Mouse (Mus musculus) embryonic stem cell, embryonic (primary cell): ENCODE measurements at regions not wholly inside any gene's neighbourhood (a gene's known extent, or its start where the extent isn't known, plus 50 kb on each side); places are given as distances from the start of the nearest gene placed in this dataset.

Experiments used
- CTCF ChIA-PET, 4 experiments: fragments of 300-600 bp in 2 of 4; fragments of 350-600 bp in 2 of 4; sonication (Branson Sonifier 250); formaldehyde crosslinking; loops; one replicate each; lab custom pipeline; 2022; ENCODE audit warnings: inconsistent platforms in 2 of 4; lab: Charles Lee
- POLR2A ChIA-PET, 4 experiments: fragments of 300-600 bp in 2 of 4; fragments of 350-600 bp in 2 of 4; sonication (Branson Sonifier 250); formaldehyde crosslinking; loops; one replicate each; lab custom pipeline; 2022; ENCODE audit warnings: antibody characterized with exemption in 4 of 4, inconsistent platforms in 1 of 4; lab: Charles Lee

- CTCF ChIA-PET = interaction anchor here in 2 of 4 experiments (0.5 to 0.6 kb wide), 2 partner anchors 564 to 897 kb away, joined by 3 read pairs; no protein-coding TSS in a partner anchor
- POLR2A ChIA-PET = no interaction called here
Measured at GRCm38 (mm10) chr8:87087451-87088095, 202.5 kb upstream of the N4bp1 start.

DNA sequence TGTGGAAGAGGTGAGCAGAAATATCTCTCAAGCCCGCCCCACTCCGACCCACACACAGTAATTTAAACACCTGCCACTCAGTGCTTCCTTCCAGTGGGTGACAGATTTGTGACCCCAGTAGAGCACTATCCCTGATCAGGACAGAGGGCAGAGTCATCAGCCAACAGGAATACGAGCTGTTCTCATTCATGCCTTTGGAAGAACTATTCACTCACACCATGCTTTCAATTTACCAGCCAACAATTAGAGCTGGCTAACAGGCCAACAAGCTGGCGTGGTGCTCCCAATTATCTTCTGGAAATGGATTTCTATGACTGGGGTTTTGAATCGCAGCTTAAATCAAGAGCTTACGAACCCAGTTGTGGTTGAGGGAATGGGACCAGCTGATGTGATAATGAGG is 193.2 kb upstream of the N4bp1 start:
- ChIA-PET POLR2A (interaction anchor here in 1 of 4 experiments (0.6 kb wide), 1 partner anchor 442 kb away, joined by 3 read pairs; no protein-coding TSS in a partner anchor), CTCF (interaction anchor here in 1 of 4 experiments (0.6 kb wide), 3 partner anchors 14 to 233 kb away, joined by 5 to 7 read pairs (median 7); no protein-coding TSS in a partner anchor)

DNA sequence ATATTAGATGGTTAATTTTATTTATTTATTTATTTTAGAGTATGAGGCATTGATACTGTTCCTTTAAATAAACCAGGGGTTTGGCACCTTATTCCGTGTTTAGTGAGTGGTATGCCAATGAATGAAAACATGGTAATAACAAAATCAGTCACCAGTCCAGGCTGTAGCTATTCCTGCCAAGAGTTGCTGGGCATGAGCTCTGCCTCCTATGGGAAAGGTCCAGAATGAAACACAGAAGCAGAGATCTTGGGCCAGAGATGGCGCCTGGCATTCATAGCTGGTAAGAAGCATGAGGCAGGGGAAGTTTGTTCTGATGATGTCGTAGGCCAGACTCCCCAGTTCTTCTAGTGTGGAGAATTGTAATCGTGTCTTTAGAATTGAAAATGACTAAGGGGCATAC is 190.9 kb upstream of the N4bp1 start:
- ChIA-PET POLR2A (no interaction called here), CTCF (no interaction called here)

- ChIA-PET CTCF (interaction anchor here in 1 of 4 experiments (0.5 kb wide), 1 partner anchor 1443 kb away, joined by 3 read pairs; no protein-coding TSS in a partner anchor), POLR2A (no interaction called here)
Measured at GRCm38 (mm10) chr8:87071224-87071623, 186.2 kb upstream of the N4bp1 start.

GRCm38 (mm10) chr8:87067106-87067505 is 182.0 kb upstream of the N4bp1 start:
- ChIA-PET POLR2A (no interaction called here), CTCF (no interaction called here)

DNA sequence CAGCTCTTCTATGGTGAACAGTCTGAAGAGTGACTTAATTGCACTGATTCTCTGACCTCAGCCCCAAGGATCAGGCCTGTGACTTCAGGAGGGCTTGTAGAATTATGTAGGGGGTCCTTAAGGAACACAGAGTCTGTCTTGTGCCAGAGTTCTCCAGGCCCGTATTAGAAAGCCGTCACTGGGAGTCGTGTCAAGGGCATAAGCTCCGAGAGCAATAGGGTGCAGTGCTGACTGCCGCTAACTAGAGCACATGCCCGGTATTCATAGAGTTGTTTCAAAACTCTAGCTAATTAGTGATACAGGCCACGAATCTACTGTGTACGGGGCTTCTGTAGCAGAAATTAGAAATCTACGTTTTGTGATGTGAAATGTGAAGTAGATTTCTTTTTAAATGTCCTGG is 179.7 kb upstream of the N4bp1 start:
- POLR2A ChIA-PET = interaction anchor here in 1 of 4 experiments (0.5 kb wide), 1 partner anchor 27 kb away, joined by 3 read pairs; no protein-coding TSS in a partner anchor
- CTCF ChIA-PET = no interaction called here

GRCm38 (mm10) chr8:87064250-87064747 is 179.2 kb upstream of the N4bp1 start:
- ChIA-PET CTCF (interaction anchor here in 1 of 4 experiments (0.5 kb wide), 1 partner anchor 36 kb away, joined by 3 read pairs; no protein-coding TSS in a partner anchor), POLR2A (interaction anchor here in 1 of 4 experiments (0.5 kb wide), 1 partner anchor 27 kb away, joined by 3 read pairs; no protein-coding TSS in a partner anchor)

GRCm38 (mm10) chr8:87063588-87063987 is 178.5 kb upstream of the N4bp1 start:
- ChIA-PET POLR2A (no interaction called here), CTCF (no interaction called here)

DNA sequence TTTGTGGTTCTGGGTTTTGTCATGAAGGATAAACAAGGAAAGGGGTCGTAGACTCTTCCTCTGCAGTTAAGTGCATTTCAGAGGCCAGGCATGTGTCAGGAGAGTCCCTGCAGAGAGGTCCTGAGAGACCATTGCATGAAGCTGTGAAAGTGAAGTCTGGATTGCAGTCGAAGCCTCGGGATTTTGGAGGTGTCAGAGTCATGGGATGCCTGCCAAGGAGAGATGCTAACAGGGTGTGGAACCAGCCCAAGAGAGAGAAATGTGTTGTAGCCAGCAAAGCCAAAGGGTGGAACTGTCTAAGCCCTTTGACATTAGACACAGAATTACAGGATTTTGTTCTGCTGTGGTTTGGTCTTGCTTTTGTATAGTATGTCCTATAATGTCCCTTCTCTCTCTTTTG is 164.7 kb upstream of the N4bp1 start:
- CTCF ChIA-PET = no interaction called here

GRCm38 (mm10) chr8:87049196-87049595 is 164.1 kb upstream of the N4bp1 start:
- ChIA-PET CTCF (no interaction called here), POLR2A (no interaction called here)

More for the DNA sequence above, 164.7 kb upstream of the N4bp1 start:
- POLR2A ChIA-PET = no interaction called here

- CTCF ChIA-PET = no interaction called here
- POLR2A ChIA-PET = no interaction called here
Measured at GRCm38 (mm10) chr8:87046590-87046989, 161.5 kb upstream of the N4bp1 start.

DNA sequence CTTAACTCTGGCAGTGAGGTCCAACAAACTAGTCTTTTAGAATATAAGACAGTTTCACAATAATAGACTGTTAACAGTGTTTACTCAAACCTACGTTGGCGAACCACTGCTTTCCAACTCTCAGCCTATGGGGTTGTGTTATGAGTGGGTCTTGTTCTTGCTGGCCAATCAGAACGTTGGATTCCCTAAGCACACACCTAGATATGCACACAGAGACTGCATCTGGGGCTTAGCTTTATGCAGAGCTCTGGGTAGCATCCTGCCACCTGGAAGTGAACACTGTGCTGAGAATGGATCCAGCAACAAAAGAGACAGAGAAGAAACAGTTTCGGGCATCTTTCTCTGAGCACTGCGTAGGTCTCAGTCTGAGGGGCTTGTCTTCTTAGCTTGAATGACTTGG is 158.0 kb upstream of the N4bp1 start:
- ChIA-PET CTCF (no interaction called here), POLR2A (no interaction called here)

DNA sequence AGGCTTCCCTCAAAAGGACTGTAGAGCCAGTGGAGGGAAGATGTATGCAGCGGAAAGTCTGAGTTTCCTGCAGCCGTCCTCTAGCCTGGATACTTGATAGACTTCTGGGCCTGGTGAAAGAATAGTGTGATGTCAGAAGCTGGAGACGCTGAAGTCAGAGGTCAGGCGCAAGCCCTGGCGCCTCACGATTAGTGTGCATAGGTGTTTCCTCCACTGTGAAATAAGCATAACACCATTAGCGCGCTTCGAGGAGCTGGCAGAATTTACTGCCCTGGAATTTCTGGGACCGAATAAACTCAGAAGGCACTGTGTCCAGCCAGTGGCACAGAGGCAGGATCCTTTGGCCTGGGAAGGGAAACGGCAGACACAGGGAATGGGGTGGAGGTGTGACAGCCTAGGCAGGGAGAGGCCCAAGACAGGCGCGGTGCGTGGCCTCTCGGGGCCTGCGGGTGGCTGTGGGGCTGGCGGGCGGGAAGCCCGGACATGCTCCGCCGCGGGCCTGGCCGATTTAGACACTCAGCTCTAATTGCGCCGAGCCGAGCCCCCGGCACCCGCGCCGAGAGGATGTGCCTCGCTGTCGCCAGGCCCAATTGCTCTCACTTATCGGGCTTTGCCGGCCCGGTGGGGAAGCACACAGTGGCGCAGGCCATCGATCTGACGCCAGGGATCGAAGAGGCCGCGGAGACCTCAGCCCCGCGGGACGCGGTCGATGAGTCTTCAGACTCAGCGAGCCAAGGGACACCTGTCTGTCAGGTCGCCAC is 152.7 kb upstream of the N4bp1 start:
- ChIA-PET CTCF (interaction anchor here in 2 of 4 experiments (0.6 to 0.9 kb wide), 2 partner anchors 58 to 154 kb away, joined by 3 to 5 read pairs; no protein-coding TSS in a partner anchor), POLR2A (interaction anchor here in 2 of 4 experiments (0.6 to 0.7 kb wide), 5 partner anchors 19 to 449 kb away, joined by 3 read pairs; no protein-coding TSS in a partner anchor)

- POLR2A ChIA-PET = interaction anchor here in 2 of 4 experiments (0.7 to 1.4 kb wide), 2 partner anchors 121 to 747 kb away, joined by 3 read pairs; no protein-coding TSS in a partner anchor
- CTCF ChIA-PET = interaction anchor here in 1 of 4 experiments (0.7 kb wide), 1 partner anchor 711 kb away, joined by 5 read pairs; no protein-coding TSS in a partner anchor
Measured at GRCm38 (mm10) chr8:87035996-87036395, 150.9 kb upstream of the N4bp1 start.

DNA sequence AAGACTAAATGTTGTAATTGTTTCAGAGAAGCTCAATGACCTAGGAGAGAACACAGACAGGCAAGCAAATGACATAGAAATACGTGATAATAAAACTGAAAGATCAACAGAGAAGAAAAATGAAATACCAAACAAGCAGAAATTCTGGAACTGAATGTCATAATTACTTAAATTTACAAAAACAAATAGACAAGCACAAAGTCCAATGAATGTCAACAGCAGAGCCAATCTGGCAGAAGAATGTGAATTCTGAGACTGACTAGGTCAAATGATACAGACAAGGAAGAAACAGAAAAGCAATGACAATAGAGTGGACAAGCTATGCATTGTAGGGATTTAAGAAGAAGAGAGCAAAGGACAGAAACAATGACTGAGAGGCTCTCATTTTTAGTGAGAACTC is 143.1 kb upstream of the N4bp1 start:
- ChIA-PET POLR2A (no interaction called here), CTCF (interaction anchor here in 1 of 4 experiments (0.8 kb wide), 1 partner anchor 36 kb away, joined by 3 read pairs; no protein-coding TSS in a partner anchor)

DNA sequence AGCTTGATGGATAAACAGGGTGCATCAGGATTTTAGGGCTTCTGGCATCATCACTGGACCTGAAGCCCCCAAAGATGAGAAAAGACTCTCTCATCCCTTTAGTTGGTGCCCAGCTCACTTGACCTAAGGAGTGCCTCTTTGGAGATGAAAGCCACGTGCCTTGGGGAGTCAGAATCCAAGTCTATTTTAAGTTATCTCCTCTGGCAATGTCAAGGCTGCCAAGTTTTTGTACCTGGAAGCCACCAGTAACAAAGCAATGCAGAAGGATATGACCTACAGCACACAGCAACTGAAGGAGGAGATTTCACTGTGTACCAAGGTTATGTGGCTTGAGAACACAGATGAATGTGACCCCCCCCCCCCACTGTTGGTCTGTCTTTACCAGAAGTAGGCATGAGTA is 140.9 kb upstream of the N4bp1 start:
- ChIA-PET POLR2A (interaction anchor here in 1 of 4 experiments (0.7 kb wide), 1 partner anchor 218 kb away, joined by 5 read pairs; no protein-coding TSS in a partner anchor), CTCF (interaction anchor here in 1 of 4 experiments (0.6 kb wide), 1 partner anchor 131 kb away, joined by 4 read pairs; no protein-coding TSS in a partner anchor)

DNA sequence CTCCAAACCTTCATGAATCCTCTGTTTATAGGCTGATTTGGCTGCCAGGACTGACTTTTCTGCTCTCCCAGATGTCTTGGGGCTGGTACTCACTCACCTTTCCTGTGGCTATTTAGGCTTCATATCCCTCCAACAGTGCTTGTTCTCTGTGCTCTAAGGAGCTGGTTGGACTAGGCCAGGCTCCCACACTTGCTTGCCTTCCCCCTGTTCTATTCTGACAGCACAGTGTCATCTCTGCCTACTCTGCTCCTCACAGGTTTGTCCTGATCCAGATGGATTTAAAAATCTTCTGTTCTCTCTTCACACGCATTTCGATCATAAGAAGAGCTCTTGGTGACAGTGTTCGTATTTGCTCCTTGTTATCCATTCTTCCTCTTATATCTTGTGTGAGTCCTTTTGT is 134.7 kb upstream of the N4bp1 start:
- CTCF ChIA-PET = no interaction called here
- POLR2A ChIA-PET = no interaction called here

DNA sequence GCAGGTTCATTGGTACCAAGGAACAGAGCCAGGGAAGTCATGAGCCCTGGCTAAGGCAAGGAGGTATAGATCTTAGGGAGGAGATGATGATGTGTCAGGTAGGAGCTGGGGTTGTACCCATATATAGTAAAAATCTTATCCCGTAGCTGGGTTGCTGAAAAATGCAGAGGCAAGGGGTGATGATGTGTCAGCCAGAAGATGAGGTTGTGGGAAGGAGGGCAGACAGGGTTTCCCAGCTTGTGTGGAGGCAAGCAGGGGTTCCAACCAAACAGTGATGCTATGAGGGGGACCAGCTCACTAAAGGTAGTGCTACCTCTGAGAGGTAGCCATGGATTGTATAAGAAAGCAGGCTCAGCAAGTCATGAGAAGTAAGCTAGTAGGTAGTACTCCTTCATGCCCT is 90.5 kb upstream of the N4bp1 start:
- POLR2A ChIA-PET = interaction anchor here in 1 of 4 experiments (0.7 kb wide), 1 partner anchor 251 kb away, joined by 9 read pairs; no protein-coding TSS in a partner anchor
- CTCF ChIA-PET = interaction anchor here in 2 of 4 experiments (0.6 kb wide), 2 partner anchors 310 to 816 kb away, joined by 3 read pairs; no protein-coding TSS in a partner anchor

- ChIA-PET POLR2A (interaction anchor here in 1 of 4 experiments (0.6 kb wide), 1 partner anchor 163 kb away, joined by 3 read pairs; no protein-coding TSS in a partner anchor), CTCF (no interaction called here)
Measured at GRCm38 (mm10) chr8:86971736-86972135, 86.7 kb upstream of the N4bp1 start.
